Mouse (Mus musculus) layer of hippocampus, adult 9-11 months (tissue): ENCODE measurements around the gene Tmem192.
"Not testable (repeated sequence)": the region's sequence is repeated elsewhere in the genome, so short reads cannot be mapped to it uniquely, and the experiment has no call there.

Experiments
- DNase-seq: peaks from one replicate; pipeline ENCODE4 v3.0.0; 2022

The Tmem192 gene

GRCm38 (mm10) chr8:64983150-64983897 lies 36.3 kb downstream of the Tmem192 start:
- DNase-seq = no peak

GRCm38 (mm10) chr8:64987731-64988130 lies 40.7 kb downstream of the Tmem192 start, which contains the start of gene Trim75:
Trim75 (minus strand) TSS chr8:64987831.
- no peak for DNase-seq

- no peak for DNase-seq
These were observed 51.9 kb downstream of the Tmem192 start for GRCm38 (mm10) chr8:64998806-64999365.

- DNase-seq = not testable (repeated sequence)
These were observed 60.6 kb downstream of the Tmem192 start for GRCm38 (mm10) chr8:65007616-65008015.

- no peak for DNase-seq
These were observed 71.4 kb downstream of the Tmem192 start, which contains the start of the genes Trim61 and Trim60 for GRCm38 (mm10) chr8:65018423-65018822. Trim61 (minus strand) TSS chr8:65018523. Trim60 (minus strand) TSS chr8:65018584.
